Mouse (Mus musculus) thymus, adult 2 months (tissue): ENCODE measurements around the gene Srrm2.

Experiments
- CTCF ChIP-seq: fragments of 200-500 bp; IDR thresholded peaks from 2 replicates; pipeline ENCODE4 v1.5.1; 2012; ENCODE audit warnings: mild to moderate bottlenecking, control low read depth, low read length, moderate library complexity, borderline replicate concordance; ENCODE audit not compliant: control insufficient read depth, poor library complexity, insufficient read depth; ENCODE audit errors: extremely low read depth
- POLR2A ChIP-seq: fragments of 200-500 bp; IDR thresholded peaks from 2 replicates; pipeline ENCODE4 v1.6.1; 2012; ENCODE audit warnings: mild to moderate bottlenecking, low read length, control low read depth, moderate library complexity; ENCODE audit not compliant: control insufficient read depth, poor library complexity, insufficient read depth; ENCODE audit errors: extremely low read depth

- no peak for TF ChIP-seq POLR2A
- no peak for TF ChIP-seq CTCF
Observed at GRCm38 (mm10) chr17:23823614-23824013, 33.3 kb downstream of the Srrm2 start.
